Mouse (Mus musculus) CH12.LX (cell line): Measurements from ENCODE around the gene Trim26. TPM values are rescaled to one million over a fixed set of nuclear protein-coding genes. Genes with fewer than 3 reads are reported as not detected.

Experiments
- DNase-seq: peaks from one replicate; pipeline ENCODE4 v3.0.0-alpha.2; 2013; ENCODE audit errors: extremely low read depth
- H3K27ac ChIP-seq: 2 replicates; pipeline ENCODE4 v1.5.1; 2012; ENCODE audit warnings: low read depth, mild to moderate bottlenecking, control low read depth, moderate library complexity; ENCODE audit not compliant: insufficient read depth
- H3K27me3 ChIP-seq: replicated peaks from 2 replicates; pipeline ENCODE3; 2012; ENCODE audit warnings: inconsistent platforms
- H3K36me3 ChIP-seq, 2 experiments: replicated peaks in 1 of 2; 2 replicates each; pipeline versions ENCODE3 to v1.6.1; 2012; ENCODE audit warnings: inconsistent platforms in 1 of 2, low read length in 1 of 2, mild to moderate bottlenecking in 1 of 2, mixed read lengths in 1 of 2, moderate library complexity in 1 of 2; ENCODE audit not compliant: control insufficient read depth in 1 of 2, insufficient read depth in 1 of 2
- H3K4me1 ChIP-seq, 2 experiments: 2 replicates each; pipeline ENCODE4 v1.6.1; 2012; ENCODE audit warnings: inconsistent platforms in 1 of 2, moderate library complexity in 1 of 2; ENCODE audit not compliant: insufficient read depth in 2 of 2, control insufficient read depth in 1 of 2
- H3K4me2 ChIP-seq: 2 replicates; pipeline ENCODE4 v1.6.1; 2012; ENCODE audit warnings: low read depth, mild to moderate bottlenecking, control low read depth; ENCODE audit not compliant: poor library complexity, insufficient read depth, severe bottlenecking
- H3K4me3 ChIP-seq, 3 experiments: fragments of 150-350 bp in 1 of 3; sonication (generic) in 1 of 3; replicated peaks in 1 of 3; 2 replicates each; pipeline versions ENCODE3 to v1.5.1; 2011 to 2012; ENCODE audit warnings: low read depth in 2 of 3, low read length in 2 of 3, mild to moderate bottlenecking in 2 of 3, moderate library complexity in 2 of 3, control low read depth in 1 of 3, improper control_type of control experiment in 1 of 3, inconsistent platforms in 1 of 3, mixed read lengths in 1 of 3; ENCODE audit not compliant: poor library complexity in 1 of 3
- H3K79me2 ChIP-seq: replicated peaks from 2 replicates; pipeline ENCODE4 v1.6.1; 2012; ENCODE audit warnings: mild to moderate bottlenecking, moderate library complexity; ENCODE audit not compliant: control insufficient read depth, poor library complexity, insufficient read depth, severe bottlenecking; ENCODE audit errors: extremely low read depth
- H3K9ac ChIP-seq: 2 replicates; pipeline ENCODE4 v1.6.1; 2012; ENCODE audit warnings: low read depth, mild to moderate bottlenecking, control low read depth, moderate library complexity; ENCODE audit not compliant: insufficient read depth
- H3K9me3 ChIP-seq: replicated peaks from 2 replicates; pipeline ENCODE3; 2012; ENCODE audit warnings: low read length, inconsistent platforms, mixed read lengths
- BHLHE40 ChIP-seq: IDR thresholded peaks from 2 replicates; pipeline ENCODE4 v1.6.1; 2011; ENCODE audit warnings: mild to moderate bottlenecking, low read depth, low read length, improper control_type of control experiment
- CHD1 ChIP-seq: IDR thresholded peaks from 2 replicates; pipeline ENCODE4 v1.6.1; 2012; ENCODE audit warnings: low read depth, low read length, improper control_type of control experiment, inconsistent platforms
- CTCF ChIP-seq, 2 experiments: IDR thresholded peaks in 1 of 2; conservative IDR thresholded peaks in 1 of 2; 2 replicates each; pipeline ENCODE4 v1.5.1; 2011 to 2012; ENCODE audit warnings: low read depth in 2 of 2, low read length in 2 of 2, improper control_type of control experiment in 1 of 2, inconsistent platforms in 1 of 2, mild to moderate bottlenecking in 1 of 2, moderate library complexity in 1 of 2
- ELF1 ChIP-seq: IDR thresholded peaks from 2 replicates; pipeline ENCODE4 v1.6.1; 2014; ENCODE audit warnings: low read depth, mild to moderate bottlenecking, inconsistent platforms, low read length, improper control_type of control experiment
- GABPA ChIP-seq: IDR thresholded peaks from 2 replicates; pipeline ENCODE4 v1.6.1; 2012; ENCODE audit warnings: low read depth, low read length, improper control_type of control experiment, inconsistent platforms; ENCODE audit not compliant: insufficient replicate concordance
- JUN ChIP-seq: IDR thresholded peaks from 2 replicates; pipeline ENCODE4 v1.6.1; 2011; ENCODE audit warnings: low read depth, mild to moderate bottlenecking, low read length, improper control_type of control experiment, moderate library complexity; ENCODE audit not compliant: insufficient read depth
- JUND ChIP-seq: conservative IDR thresholded peaks from 2 replicates; pipeline ENCODE4 v1.6.1; 2011; ENCODE audit warnings: low read depth, low read length, improper control_type of control experiment
- KAT2A ChIP-seq: IDR thresholded peaks from 2 replicates; pipeline ENCODE4 v1.6.1; 2012; ENCODE audit warnings: low read length, improper control_type of control experiment, inconsistent platforms; ENCODE audit not compliant: insufficient replicate concordance
- MEF2A ChIP-seq: IDR thresholded peaks from 2 replicates; pipeline ENCODE4 v1.6.1; 2014; ENCODE audit warnings: low read depth, mild to moderate bottlenecking, inconsistent platforms, low read length, improper control_type of control experiment, borderline replicate concordance
- MYC ChIP-seq: IDR thresholded peaks from 2 replicates; pipeline ENCODE4 v1.6.1; 2011; ENCODE audit warnings: low read depth, mild to moderate bottlenecking, improper control_type of control experiment, low read length
- NELFE ChIP-seq: IDR thresholded peaks from 2 replicates; pipeline ENCODE4 v1.6.1; 2011; ENCODE audit warnings: low read depth, low read length, improper control_type of control experiment
- NRF1 ChIP-seq: IDR thresholded peaks from 2 replicates; pipeline ENCODE4 v1.6.1; 2014; ENCODE audit warnings: low read depth, mild to moderate bottlenecking, inconsistent platforms, low read length, improper control_type of control experiment, moderate library complexity
- PAX5 ChIP-seq: IDR thresholded peaks from 2 replicates; pipeline ENCODE4 v1.6.1; 2012; ENCODE audit warnings: low read length, inconsistent platforms, mixed read lengths
- RAD21 ChIP-seq: IDR thresholded peaks from 2 replicates; pipeline ENCODE4 v1.6.1; 2011; ENCODE audit warnings: low read depth, mild to moderate bottlenecking, low read length, improper control_type of control experiment, moderate library complexity
- RCOR1 ChIP-seq: conservative IDR thresholded peaks from 2 replicates; pipeline ENCODE4 v1.6.1; 2012; ENCODE audit warnings: low read depth, mild to moderate bottlenecking, inconsistent platforms, low read length, improper control_type of control experiment
- SMC3 ChIP-seq: IDR thresholded peaks from 2 replicates; pipeline ENCODE4 v1.6.1; 2011; ENCODE audit warnings: low read depth, low read length, improper control_type of control experiment
- TCF12 ChIP-seq: IDR thresholded peaks from 2 replicates; pipeline ENCODE4 v1.6.1; 2014; ENCODE audit warnings: low read depth, mild to moderate bottlenecking, inconsistent platforms, low read length, improper control_type of control experiment
- UBTF ChIP-seq: IDR thresholded peaks from 2 replicates; pipeline ENCODE4 v1.6.1; 2012; ENCODE audit warnings: low read depth, mild to moderate bottlenecking, inconsistent platforms, low read length, improper control_type of control experiment, moderate library complexity
- USF1 ChIP-seq: IDR thresholded peaks from 2 replicates; pipeline ENCODE4 v1.6.1; 2014; ENCODE audit warnings: low read depth, mild to moderate bottlenecking, inconsistent platforms, low read length, improper control_type of control experiment
- USF2 ChIP-seq: conservative IDR thresholded peaks from 2 replicates; pipeline ENCODE4 v1.6.1; 2011; ENCODE audit warnings: low read depth, low read length, improper control_type of control experiment
- ZC3H11A ChIP-seq: IDR thresholded peaks from 2 replicates; pipeline ENCODE4 v1.6.1; 2012; ENCODE audit warnings: low read depth, mild to moderate bottlenecking, inconsistent platforms, low read length, improper control_type of control experiment
- ZKSCAN1 ChIP-seq: IDR thresholded peaks from 2 replicates; pipeline ENCODE4 v1.6.1; 2012; ENCODE audit warnings: low read depth, inconsistent platforms, low read length, improper control_type of control experiment, borderline replicate concordance
- dilution Hi-C: fragments of 300-500 bp; cut with MboI; formaldehyde crosslinking; loops from 2 replicates; pipeline ENCODE4 v1.14.3; 2020; ENCODE audit warnings: low sequenced_read_pairs; ENCODE audit not compliant: extremely low pct_unique_long_range_greater_than_20kb, extremely low pct_ligation_motif_present
- in situ Hi-C: fragments of 300-500 bp; cut with MboI; formaldehyde crosslinking; loops from 3 replicates; pipeline ENCODE4 v1.14.3; 2019; ENCODE audit warnings: low sequenced_read_pairs, low pct_ligation_motif_present, low pct_unique_long_range_greater_than_20kb, mixed read lengths
- polyA plus RNA-seq: library from polyadenylated mRNA; unstranded; fragments of >175 nt; gene quantifications from 2 replicates; pipeline ENCODE4 v1.2.1, GENCODE M21; 2012; ENCODE audit warnings: low read depth; ENCODE audit not compliant: insufficient read length
- total RNA-seq, 2 experiments: library from RNA; depleted of rRNA; stranded (reverse); fragments of 300-350 nt in 1 of 2; fragments of >200 nt in 1 of 2; gene quantifications; 2 replicates each; pipeline ENCODE4 v1.2.3; 2012 to 2014

The Trim26 gene
- total and polyA plus RNA-seq, 3 experiments: 14.2 to 67.1 (median 17.1) TPM

DNA sequence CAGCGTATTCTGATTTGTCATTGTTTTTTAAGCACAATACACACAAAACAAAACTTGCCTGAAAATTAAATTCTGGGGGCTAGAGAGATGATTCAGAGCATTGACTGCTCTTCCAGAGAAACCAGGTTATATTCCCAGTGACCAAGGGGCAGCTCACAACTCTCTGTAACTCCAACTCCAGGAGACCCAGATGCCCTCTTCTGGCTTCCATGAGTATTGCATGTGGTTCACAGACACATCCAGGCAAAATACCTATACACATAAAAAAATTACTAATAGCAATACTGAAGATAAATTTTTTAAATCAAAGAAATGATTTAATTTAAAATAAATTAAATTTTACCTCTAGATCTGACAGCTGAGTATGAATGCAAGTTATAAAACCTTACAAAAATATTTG, 59.6 kb downstream of the Trim26 start:
- no peaks in the 10 kb centered on the region for H3K36me3 ChIP-seq
- no peaks in the 10 kb centered on the region for H3K4me1 ChIP-seq
- DNase-seq: peak; percentile 24
- H3K27me3 ChIP-seq: no peaks in the 10 kb centered on the region
- peak; percentile 39 to 58; a peak in 3 of 4 replicates for TF ChIP-seq CTCF (conservative IDR thresholded peaks at IDR 0.05 in 1 of 2, IDR thresholded peaks at IDR 0.05 in 1 of 2; ENCODE audit: low read depth in 2 of 2, low read length in 2 of 2)
- TF ChIP-seq SMC3: peak; percentile 34
- TF ChIP-seq USF1: no peak
- peak; percentile 0 for TF ChIP-seq RAD21
- no peak overlapping the region for H3K4me3 ChIP-seq
- no peaks in the 10 kb centered on the region for H3K79me2 ChIP-seq
- no peak overlapping the region for H3K9ac ChIP-seq
- H3K4me2 ChIP-seq: no peak overlapping the region
- in situ Hi-C loops (loop anchor here (10.0 kb wide), 1 partner anchor 168 kb away; no protein-coding TSS in a partner anchor), dilution Hi-C loops (no loop called here)
- no peak overlapping the region for H3K27ac ChIP-seq
- H3K9me3 ChIP-seq: no peaks in the 10 kb centered on the region

DNA sequence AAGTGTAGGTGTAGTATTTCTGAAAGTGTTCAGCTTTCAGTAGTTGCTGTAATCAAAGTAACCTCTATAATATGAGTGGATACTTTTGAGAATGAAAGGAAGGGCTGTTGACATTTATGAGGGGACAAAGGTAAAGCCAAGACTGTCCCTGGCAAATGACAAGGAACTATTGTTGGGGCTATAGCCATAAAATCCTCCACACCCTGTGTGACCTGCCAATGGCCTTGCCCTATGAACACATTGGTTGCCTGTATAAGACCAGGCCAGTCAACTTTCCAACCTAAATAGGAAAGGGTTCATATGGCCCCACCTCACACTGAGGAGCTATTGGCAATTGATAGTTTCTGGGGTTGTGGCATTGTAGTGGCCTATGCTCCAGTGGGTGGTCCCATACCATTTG, 60.1 kb downstream of the Trim26 start:
- TF ChIP-seq PAX5: no peak
- no peak for TF ChIP-seq KAT2A
- TF ChIP-seq UBTF: no peak
- no peak for TF ChIP-seq MYC
- no peak for TF ChIP-seq MEF2A
- TF ChIP-seq, all 38 proteins: peak for 0
- Histone ChIP-seq H3K27ac (no peak overlapping the region), H3K79me2 (no peaks in the 10 kb centered on the region), H3K4me1 (no peaks in the 10 kb centered on the region), H3K27me3 (no peaks in the 10 kb centered on the region), H3K9me3 (no peaks in the 10 kb centered on the region), H3K9ac (no peak overlapping the region), H3K36me3 (no peaks in the 10 kb centered on the region), H3K4me2 (no peak overlapping the region), H3K4me3 (no peak overlapping the region)
- dilution Hi-C loops: no loop called here
- in situ Hi-C loops: loop anchor here (10.0 kb wide), 1 partner anchor 168 kb away; no protein-coding TSS in a partner anchor
- DNase-seq: no peak

DNA sequence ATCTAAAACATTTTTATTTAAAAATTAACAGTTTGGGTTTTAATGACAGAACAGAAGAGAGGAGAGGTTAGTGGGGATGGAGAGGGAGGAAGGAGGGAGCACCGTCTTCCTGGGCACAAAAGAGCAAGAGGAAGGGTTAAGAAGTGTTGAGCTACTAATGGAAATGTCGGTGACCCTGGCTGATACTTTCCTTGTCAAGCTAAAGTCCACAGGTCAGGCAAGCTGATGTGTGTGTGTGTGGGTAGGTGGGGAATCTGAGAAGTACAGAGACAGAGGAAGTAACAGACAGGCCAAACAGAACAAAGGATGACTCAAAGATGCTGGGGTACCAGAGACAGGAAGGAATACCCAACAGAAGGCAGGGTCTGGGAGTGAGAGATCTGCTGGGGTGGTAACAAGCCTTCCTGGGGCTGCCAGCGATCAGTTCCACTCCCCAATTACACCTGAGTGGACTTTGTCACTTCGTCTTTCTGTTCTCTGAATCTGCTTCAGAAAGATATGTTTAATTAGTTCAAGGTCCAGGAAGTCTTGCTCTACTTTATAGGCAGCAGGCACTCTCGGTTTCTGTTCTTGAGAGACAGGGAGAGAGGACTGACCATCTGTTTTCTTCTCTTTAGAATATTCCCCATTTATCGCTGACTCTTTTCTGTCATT, 60.7 kb downstream of the Trim26 start, which contains the start of gene Trim31:
Gene Trim31 (plus strand): TSS at position 567 of the 654 bp plus-strand sequence.
- no peaks in the 10 kb centered on the region for H3K36me3 ChIP-seq
- no peaks in the 10 kb centered on the region for H3K4me1 ChIP-seq
- no peak within 1 kb of the TSS for H3K4me2 ChIP-seq
- in situ Hi-C loops: loop anchor here (10.0 kb wide), 1 partner anchor 167 kb away; no protein-coding TSS in a partner anchor
- H3K79me2 ChIP-seq: no peaks in the 10 kb centered on the region
- DNase-seq: no peak
- no peak within 1 kb of the TSS for H3K4me3 ChIP-seq
- H3K27ac ChIP-seq: no peak within 1 kb of the TSS
- no peaks in the 10 kb centered on the region for H3K27me3 ChIP-seq
- no peaks in the 10 kb centered on the region for H3K9me3 ChIP-seq
- H3K9ac ChIP-seq: no peak within 1 kb of the TSS
- TF ChIP-seq JUND: no peak
- TF ChIP-seq TCF12: no peak
- TF ChIP-seq ZKSCAN1: no peak
- no peak for TF ChIP-seq ZC3H11A
- TF ChIP-seq NELFE: no peak
- TF ChIP-seq UBTF: no peak
- no peak for TF ChIP-seq USF2
- no peak for TF ChIP-seq CTCF (conservative IDR thresholded peaks at IDR 0.05 in 1 of 2, IDR thresholded peaks at IDR 0.05 in 1 of 2; ENCODE audit: low read depth in 2 of 2, low read length in 2 of 2)
- TF ChIP-seq ELF1: no peak
- TF ChIP-seq KAT2A: no peak
- TF ChIP-seq RCOR1: no peak
- no peak for TF ChIP-seq GABPA
- TF ChIP-seq NRF1: no peak
- TF ChIP-seq JUN: no peak
- TF ChIP-seq BHLHE40: no peak
- TF ChIP-seq SMC3: no peak
- no peak for TF ChIP-seq CHD1
- dilution Hi-C loops: no loop called here
